Mouse (Mus musculus): ENCODE results near the gene Cypt4.
"Not testable (repeated sequence)": the region's sequence is repeated elsewhere in the genome, so short reads cannot be mapped to it uniquely, and the experiment has no call there.

Cypt4 gene

GRCm38 (mm10) chr9:24624896-24625295 is at the start of gene Cypt4:
Gene Cypt4 (plus strand): TSS chr9:24625196.
- DNase-seq (ENCODE audit: low read depth): no peak

GRCm38 (mm10) chr9:24637341-24637740 is 12.3 kb downstream of the Cypt4 start:
- DNase-seq (ENCODE audit: low read depth): not testable (repeated sequence)
